Mouse (Mus musculus): ENCODE data around the gene H2al1a.
"Not testable (repeated sequence)": the region's sequence is repeated elsewhere in the genome, so short reads cannot be mapped to it uniquely, and the experiment has no call there.

H2al1a gene

DNA sequence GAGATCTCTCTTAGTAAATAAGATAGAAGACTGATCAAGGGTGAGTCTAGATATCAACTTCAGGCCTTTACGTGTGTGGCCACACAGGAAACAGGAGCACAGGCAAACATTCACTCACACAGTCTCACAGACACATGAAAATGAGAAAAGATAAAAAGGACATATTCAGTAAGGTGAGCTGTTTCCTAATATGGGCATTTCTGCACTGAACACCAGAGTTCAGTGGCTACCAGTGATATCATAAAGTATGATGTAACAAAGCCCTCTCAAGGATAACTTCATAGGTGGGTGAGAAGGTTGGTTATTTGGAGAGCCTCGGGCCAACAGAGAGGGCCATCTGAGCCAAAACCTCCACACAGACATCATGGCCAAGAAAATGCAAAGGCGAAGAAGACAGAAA is at the start of gene H2al1a:
TSS of gene H2al1a (plus strand) at position 301 of the 400 bp plus-strand sequence.
- DNase-seq (ENCODE audit: low read depth): not testable (repeated sequence)

DNA sequence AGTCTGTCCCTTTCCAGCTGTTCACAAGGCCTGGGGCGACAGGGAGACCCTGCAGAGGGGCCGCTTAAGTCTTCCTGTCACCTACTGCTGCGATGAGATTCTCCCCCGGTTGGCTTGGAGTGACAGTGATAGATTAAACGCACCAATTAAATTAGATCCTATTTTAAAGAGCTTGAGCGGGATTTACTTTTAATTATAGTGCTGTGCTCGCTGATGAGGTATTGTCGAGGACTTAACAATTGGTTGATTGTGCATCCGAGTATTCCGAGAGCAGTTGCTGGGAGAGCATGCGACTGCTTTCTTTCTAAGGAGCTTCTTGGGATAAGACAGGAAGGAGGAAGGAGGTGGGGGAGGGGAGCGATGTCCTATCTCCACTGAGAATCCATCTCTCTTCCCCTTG is 48.9 kb upstream of the H2al1a start:
- DNase-seq (ENCODE audit: low read depth): no peak

DNA sequence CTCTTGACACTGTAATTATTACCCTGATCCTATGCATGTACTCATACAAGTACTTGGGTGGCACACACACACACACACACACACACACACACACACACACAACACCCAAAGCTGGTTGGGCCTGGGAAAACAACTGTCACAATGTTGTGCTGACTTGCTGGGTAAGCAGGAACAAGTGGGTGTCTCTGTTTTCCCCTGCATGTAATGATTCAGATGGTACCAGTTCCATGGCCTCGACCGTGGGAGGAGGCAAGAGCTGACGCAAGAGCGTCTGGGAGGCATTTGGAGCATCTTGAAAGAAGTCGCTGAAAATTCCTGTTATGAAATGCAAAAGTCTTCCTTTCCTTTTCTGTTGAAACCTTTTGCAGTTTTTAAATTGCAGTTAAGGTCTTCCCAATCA is 45.0 kb upstream of the H2al1a start:
- peak; percentile 63 for DNase-seq (ENCODE audit: low read depth)

DNA sequence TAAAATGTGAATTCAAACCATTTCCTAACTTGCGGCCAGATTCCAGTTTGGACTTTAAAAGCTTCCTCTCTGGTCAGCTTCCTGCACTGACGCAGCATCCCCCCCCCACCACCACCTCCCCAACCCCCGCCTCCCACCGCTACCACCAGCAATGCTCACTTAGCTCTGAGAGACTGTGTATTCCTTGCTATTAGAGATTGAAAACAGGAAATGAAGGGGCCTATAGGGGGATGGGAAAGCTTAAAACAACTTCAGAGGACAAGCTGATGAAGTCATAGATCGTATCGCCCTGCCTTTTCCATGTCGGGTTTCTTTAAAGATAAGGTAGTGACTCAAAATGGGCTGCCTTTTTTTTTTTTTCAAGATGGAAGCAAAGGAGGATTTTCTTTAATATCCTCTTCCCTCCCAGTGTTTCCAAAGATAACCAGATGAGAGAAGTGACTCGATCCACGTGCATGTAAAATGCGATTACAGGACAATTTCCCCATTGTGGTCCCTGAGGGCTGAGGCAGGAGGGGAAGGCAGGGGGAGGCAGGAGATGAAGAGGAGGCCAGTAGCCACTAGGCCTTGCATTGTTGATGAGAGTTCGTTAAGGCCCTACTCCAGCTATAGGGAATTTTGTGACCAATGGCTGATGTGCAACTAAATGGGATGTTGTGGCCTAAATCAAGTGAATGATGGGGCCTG is 44.4 kb upstream of the H2al1a start:
- DNase-seq (ENCODE audit: low read depth): no peak

DNA sequence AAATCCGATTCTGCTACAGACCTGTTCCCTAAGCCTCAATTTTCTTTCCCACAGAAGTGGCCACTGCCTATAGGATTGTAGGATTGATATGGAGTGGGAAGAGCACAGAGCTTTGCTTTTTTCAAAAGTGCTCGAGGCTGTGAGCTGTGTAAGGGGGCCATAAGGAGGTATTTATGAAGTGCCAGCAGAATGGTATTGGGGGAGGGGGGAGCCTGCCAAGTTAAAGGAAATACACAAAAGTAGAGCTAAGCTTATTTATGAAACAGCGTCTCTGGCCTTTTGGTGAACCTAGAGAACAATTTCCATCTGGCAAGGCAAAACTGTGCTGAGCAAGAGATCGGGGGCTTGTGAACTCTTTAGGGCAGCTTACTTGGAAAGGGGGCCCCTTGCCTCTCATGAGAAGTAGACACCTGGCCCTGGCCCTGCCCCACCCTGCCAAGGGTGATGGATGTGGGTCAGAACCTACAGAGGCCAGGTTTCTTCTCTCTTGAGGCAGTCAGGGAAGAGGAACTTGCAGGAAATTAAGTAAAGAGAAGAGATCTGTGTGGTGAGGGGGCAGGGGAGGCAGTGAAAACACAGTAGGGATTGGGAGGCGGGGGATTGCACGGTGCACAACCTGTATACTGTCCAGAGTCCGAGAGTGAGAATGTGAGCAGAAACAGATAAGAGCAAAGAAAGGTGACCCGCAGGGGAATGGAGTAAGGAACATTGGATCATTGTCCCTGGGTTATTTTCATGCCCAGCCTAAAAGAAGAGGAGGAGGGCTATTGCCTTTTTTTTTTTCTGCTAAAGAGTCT is 43.3 kb upstream of the H2al1a start:
- DNase-seq (ENCODE audit: low read depth): no peak

DNA sequence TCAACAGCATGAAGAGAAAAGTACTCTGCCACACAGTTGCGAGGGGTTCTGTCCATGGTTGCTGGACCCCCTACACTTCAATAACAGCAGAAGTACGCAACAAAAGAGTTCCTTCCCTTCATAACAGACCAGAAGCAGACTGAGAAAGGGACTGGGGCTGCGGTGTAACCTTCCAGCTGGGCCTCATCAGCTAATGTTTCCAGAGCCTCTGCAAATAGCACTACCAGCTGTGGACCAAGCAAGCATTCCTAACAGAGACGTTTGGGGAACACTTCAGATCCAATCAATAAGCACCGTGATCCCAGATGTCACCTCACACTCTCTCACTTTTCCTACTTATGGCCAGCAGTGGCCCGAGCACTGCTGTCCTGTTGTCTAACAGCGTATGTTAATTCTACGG is 34.1 kb upstream of the H2al1a start:
- no peak for DNase-seq (ENCODE audit: low read depth)

DNA sequence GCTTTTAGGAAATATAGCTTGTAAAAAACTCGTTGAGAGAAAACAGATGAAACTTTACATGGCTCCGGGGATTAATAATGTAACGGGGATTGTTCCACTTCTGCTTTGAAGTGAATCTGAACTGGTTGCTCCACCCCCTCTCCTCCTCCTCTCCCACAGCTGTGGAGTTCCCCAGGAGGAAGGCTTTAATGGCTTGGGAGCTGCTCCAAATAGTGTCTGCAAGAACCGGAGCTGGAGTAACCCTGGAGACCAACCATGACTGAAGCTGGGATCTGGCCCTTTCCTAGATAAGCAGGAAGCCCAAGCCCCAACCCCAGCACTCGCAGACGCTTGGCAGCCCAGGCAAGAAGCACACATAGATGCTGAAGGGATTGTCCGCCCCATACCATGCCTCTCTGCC is 31.3 kb upstream of the H2al1a start:
- no peak for DNase-seq (ENCODE audit: low read depth)

DNA sequence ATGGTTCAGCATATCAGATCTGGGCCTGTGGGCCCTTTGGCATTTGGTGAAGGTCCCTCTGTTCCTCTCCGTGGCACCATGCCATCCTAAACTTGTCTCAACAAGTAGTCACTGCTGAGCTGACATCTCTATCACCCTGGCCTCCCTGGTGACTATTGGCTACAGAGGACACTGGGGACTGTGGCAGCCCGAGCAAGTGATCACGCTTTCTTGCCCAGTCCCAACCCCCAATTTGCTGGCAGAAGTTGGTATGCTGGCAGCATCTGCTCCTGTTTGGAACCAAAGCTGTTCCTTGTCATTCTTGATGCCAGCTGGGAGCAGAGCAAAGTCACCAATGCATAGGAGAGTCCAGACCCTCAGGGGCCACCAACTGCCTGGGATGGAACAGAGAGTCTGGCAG is 30.0 kb upstream of the H2al1a start:
- DNase-seq (ENCODE audit: low read depth): no peak

DNA sequence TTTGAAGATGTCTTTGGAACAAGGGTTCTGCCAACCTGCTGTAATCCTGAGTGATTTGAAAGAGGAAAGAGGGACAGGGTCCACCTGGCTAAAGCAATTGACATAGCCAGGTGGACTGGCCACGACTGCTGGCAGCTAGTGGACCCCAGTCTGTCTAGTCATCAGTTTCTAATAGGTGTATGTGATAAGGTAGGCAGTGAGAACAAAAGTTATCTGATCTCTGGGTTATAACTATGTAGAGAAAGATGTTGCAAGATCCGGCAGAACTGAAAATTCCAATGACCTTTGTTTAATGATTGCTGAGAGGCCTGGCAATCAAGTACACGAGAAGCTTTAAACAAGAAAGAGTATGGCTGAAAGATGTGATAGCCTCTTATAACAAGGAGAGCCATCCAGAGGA is 25.9 kb upstream of the H2al1a start:
- no peak for DNase-seq (ENCODE audit: low read depth)

DNA sequence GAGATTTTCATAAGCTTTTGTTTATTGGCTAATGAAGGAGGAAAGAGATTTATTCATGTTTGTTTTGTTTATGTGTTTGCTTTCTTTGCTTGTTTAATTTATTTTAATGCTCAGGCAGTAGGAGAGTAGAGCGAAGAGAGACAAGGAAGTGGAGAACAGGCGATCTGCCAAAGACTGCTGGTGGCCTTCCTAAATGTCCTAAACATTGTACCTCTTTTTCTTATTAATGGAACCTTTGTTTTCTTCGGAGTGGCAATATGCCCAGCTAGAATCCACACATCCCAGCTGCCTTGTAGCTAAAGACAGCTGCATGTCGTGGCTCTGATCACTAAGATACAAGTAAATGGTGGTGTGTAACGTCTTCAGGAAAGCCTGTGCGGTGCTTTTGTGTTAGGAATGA is 22.0 kb upstream of the H2al1a start:
- no peak for DNase-seq (ENCODE audit: low read depth)

DNA sequence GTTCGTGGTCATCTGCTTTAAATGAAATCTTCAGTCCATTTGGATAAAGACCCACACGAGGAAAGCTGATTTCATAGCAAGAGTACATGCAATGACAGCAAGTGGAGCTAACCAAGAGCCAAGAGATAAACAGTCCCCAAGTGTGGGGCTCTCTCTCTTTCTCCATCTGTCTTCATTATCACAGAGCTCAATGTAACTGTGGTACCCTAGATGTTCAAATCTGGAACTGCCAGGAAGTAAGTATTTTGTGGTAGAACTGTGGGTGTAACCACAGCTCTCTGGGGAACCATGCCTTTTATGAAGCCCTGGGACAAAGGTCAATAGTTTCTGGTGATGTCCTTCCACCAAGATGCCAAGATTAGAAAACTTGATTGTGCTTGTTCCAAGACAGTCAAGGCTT is 18.3 kb upstream of the H2al1a start:
- DNase-seq (ENCODE audit: low read depth): no peak

DNA sequence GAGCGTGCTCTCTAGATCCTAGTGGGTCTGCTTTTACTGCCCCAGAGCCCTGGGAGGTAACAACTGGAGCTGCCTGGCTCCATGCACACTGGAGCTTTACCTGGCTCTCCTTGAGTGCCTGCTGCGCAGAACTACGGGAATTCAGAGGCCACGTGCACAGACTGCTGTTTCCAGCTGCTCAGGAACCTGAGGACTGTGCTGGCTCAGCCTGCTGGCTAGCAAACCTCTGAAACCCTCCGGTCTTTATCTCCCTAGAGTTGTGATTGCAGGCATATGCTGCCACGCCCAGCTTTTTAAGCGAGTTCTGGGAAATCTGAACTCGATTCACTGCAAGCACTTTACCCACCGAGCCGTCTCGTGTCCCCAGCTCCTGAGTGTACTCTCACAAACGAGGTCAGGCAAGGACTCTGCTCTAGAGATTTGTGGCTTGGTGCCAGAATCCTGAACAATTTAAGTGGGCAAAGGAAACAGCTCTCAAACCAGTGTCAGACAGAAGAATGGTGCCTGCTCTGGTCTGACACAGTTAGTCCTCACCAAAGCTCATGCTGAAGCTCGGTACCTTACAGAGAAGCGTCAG is 10.7 kb upstream of the H2al1a start:
- no peak for DNase-seq (ENCODE audit: low read depth)

DNA sequence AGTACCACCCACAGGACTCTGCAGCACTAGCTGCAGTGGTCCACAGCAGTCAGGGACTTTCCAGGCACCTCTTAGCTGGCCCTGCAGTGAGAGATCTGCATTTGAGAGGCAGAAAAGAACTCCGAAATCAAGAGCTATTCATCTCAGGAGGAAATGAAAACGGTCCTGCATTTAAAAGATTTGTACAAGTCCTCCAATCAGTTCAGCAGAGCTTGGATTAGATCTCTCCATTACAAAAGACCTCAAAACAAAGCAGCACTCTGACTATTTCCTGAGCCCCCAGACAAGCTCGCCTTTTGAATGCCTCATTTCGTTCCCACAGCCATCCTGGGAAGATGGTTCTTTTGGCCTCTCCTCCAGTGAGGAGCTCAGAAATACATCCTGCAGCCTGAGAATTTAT is 9.8 kb upstream of the H2al1a start:
- DNase-seq (ENCODE audit: low read depth): no peak

DNA sequence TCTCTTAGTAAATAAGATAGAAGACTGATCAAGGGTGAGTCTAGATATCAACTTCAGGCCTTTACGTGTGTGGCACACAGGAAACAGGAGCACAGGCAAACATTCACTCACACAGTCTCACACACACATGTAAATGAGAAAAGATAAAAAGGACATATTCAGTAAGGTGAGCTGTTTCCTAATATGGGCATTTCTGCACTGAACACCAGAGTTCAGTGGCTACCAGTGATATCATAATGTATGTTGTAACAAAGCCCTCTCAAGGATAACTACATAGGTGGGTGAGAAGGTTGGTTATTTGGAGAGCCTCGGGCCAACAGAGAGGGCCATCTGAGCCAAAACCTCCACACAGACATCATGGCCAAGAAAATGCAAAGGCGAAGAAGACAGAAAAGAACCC is 3.1 kb downstream of the H2al1a start, which contains the start of gene H2al1b:
TSS of gene H2al1b (plus strand) at position 301 of the 400 bp plus-strand sequence.
- DNase-seq (ENCODE audit: low read depth): not testable (repeated sequence)

DNA sequence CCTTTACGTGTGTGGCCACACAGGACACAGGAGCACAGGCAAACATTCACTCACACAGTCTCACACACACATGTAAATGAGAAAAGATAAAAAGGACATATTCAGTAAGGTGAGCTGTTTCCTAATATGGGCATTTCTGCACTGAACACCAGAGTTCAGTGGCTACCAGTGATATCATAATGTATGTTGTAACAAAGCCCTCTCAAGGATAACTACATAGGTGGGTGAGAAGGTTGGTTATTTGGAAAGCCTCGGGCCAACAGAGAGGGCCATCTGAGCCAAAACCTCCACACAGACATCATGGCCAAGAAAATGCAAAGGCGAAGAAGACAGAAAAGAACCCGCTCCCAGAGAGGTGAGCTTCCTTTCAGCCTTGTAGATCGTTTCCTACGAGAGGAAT is 6.3 kb downstream of the H2al1a start, which contains the start of gene H2al1c:
TSS of gene H2al1c (plus strand) at position 301 of the 400 bp plus-strand sequence.
- DNase-seq (ENCODE audit: low read depth): not testable (repeated sequence)

DNA sequence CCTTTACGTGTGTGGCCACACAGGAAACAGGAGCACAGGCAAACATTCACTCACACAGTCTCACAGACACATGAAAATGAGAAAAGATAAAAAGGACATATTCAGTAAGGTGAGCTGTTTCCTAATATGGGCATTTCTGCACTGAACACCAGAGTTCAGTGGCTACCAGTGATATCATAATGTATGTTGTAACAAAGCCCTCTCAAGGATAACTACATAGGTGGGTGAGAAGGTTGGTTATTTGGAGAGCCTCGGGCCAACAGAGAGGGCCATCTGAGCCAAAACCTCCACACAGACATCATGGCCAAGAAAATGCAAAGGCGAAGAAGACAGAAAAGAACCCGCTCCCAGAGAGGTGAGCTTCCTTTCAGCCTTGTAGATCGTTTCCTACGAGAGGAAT is 9.5 kb downstream of the H2al1a start, which contains the start of gene H2al1d:
TSS of gene H2al1d (plus strand) at position 301 of the 400 bp plus-strand sequence.
- DNase-seq (ENCODE audit: low read depth): not testable (repeated sequence)

DNA sequence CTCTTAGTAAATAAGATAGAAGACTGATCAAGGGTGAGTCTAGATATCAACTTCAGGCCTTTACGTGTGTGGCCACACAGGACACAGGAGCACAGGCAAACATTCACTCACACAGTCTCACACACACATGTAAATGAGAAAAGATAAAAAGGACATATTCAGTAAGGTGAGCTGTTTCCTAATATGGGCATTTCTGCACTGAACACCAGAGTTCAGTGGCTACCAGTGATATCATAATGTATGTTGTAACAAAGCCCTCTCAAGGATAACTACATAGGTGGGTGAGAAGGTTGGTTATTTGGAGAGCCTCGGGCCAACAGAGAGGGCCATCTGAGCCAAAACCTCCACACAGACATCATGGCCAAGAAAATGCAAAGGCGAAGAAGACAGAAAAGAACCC is 12.6 kb downstream of the H2al1a start, which contains the start of gene H2al1e:
TSS of gene H2al1e (plus strand) at position 301 of the 400 bp plus-strand sequence.
- DNase-seq (ENCODE audit: low read depth): not testable (repeated sequence)

DNA sequence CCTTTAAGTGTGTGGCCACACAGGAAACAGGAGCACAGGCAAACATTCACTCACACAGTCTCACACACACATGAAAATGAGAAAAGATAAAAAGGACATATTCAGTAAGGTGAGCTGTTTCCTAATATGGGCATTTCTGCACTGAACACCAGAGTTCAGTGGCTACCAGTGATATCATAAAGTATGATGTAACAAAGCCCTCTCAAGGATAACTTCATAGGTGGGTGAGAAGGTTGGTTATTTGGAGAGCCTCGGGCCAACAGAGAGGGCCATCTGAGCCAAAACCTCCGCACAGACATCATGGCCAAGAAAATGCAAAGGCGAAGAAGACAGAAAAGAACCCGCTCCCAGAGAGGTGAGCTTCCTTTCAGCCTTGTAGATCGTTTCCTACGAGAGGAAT is 15.8 kb downstream of the H2al1a start, which contains the start of gene H2al1f:
TSS of gene H2al1f (plus strand) at position 301 of the 400 bp plus-strand sequence.
- DNase-seq (ENCODE audit: low read depth): not testable (repeated sequence)

DNA sequence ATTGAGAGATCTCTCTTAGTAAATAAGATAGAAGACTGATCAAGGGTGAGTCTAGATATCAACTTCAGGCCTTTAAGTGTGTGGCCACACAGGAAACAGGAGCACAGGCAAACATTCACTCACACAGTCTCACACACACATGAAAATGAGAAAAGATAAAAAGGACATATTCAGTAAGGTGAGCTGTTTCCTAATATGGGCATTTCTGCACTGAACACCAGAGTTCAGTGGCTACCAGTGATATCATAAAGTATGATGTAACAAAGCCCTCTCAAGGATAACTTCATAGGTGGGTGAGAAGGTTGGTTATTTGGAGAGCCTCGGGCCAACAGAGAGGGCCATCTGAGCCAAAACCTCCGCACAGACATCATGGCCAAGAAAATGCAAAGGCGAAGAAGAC is 18.9 kb downstream of the H2al1a start, which contains the start of gene H2al1g:
TSS of gene H2al1g (plus strand) at position 301 of the 400 bp plus-strand sequence.
- not testable (repeated sequence) for DNase-seq (ENCODE audit: low read depth)

DNA sequence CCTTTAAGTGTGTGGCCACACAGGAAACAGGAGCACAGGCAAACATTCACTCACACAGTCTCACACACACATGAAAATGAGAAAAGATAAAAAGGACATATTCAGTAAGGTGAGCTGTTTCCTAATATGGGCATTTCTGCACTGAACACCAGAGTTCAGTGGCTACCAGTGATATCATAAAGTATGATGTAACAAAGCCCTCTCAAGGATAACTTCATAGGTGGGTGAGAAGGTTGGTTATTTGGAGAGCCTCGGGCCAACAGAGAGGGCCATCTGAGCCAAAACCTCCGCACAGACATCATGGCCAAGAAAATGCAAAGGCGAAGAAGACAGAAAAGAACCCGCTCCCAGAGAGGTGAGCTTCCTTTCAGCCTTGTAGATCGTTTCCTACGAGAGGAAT is 22.1 kb downstream of the H2al1a start, which contains the start of gene H2al1h:
TSS of gene H2al1h (plus strand) at position 301 of the 400 bp plus-strand sequence.
- DNase-seq (ENCODE audit: low read depth): not testable (repeated sequence)

DNA sequence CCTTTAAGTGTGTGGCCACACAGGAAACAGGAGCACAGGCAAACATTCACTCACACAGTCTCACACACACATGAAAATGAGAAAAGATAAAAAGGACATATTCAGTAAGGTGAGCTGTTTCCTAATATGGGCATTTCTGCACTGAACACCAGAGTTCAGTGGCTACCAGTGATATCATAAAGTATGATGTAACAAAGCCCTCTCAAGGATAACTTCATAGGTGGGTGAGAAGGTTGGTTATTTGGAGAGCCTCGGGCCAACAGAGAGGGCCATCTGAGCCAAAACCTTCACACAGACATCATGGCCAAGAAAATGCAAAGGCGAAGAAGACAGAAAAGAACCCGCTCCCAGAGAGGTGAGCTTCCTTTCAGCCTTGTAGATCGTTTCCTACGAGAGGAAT is 25.3 kb downstream of the H2al1a start, which contains the start of gene H2al1i:
TSS of gene H2al1i (plus strand) at position 301 of the 400 bp plus-strand sequence.
- not testable (repeated sequence) for DNase-seq (ENCODE audit: low read depth)

DNA sequence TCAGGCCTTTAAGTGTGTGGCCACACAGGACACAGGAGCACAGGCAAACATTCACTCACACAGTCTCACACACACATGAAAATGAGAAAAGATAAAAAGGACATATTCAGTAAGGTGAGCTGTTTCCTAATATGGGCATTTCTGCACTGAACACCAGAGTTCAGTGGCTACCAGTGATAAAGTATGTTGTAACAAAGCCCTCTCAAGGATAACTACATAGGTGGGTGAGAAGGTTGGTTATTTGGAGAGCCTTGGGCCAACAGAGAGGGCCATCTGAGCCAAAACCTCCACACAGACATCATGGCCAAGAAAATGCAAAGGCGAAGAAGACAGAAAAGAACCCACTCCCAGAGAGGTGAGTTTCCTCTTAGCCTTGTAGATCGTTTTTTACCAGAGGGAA is 28.5 kb downstream of the H2al1a start, which contains the start of gene H2al1j:
TSS of gene H2al1j (plus strand) at position 301 of the 400 bp plus-strand sequence.
- not testable (repeated sequence) for DNase-seq (ENCODE audit: low read depth)

All from fibroblast of lung, adult 2 months (primary cell).